Mouse (Mus musculus): ENCODE measurements around the gene Scpep1.

Gene Scpep1

GRCm38 (mm10) chr11:88973776-88974701, 18.8 kb upstream of the Scpep1 start:
- peak; percentile 31 for DNase-seq (ENCODE audit: extremely low read depth, low read depth, low spot score)

- no peak for DNase-seq (ENCODE audit: extremely low read depth, low read depth, low spot score)
Measured at GRCm38 (mm10) chr11:88970202-88970732, 15.0 kb upstream of the Scpep1 start, which contains the start of gene Coil. Gene Coil, plus strand, starts transcription at chr11:88970252.

GRCm38 (mm10) chr11:88966881-88967361, 11.7 kb upstream of the Scpep1 start, which contains the start of gene Elobl:
Gene Elobl, minus strand, starts transcription at chr11:88966931.
- no peak for DNase-seq (ENCODE audit: extremely low read depth, low read depth, low spot score)

GRCm38 (mm10) chr11:88958851-88959250, 3.6 kb upstream of the Scpep1 start:
- no peak for DNase-seq (ENCODE audit: extremely low read depth, low read depth, low spot score)

- DNase-seq (ENCODE audit: extremely low read depth, low read depth, low spot score) = no peak
Measured at GRCm38 (mm10) chr11:88954803-88955202, 462 bp downstream of the Scpep1 start.

- no peak for DNase-seq (ENCODE audit: extremely low read depth, low read depth, low spot score)
Measured at GRCm38 (mm10) chr11:88953582-88953981, 1.7 kb downstream of the Scpep1 start.

- DNase-seq (ENCODE audit: extremely low read depth, low read depth, low spot score) = no peak
Measured at GRCm38 (mm10) chr11:88952117-88952516, 3.1 kb downstream of the Scpep1 start.

- DNase-seq (ENCODE audit: extremely low read depth, low read depth, low spot score) = no peak
Measured at GRCm38 (mm10) chr11:88951576-88951975, 3.7 kb downstream of the Scpep1 start.

GRCm38 (mm10) chr11:88950640-88951250, 4.5 kb downstream of the Scpep1 start:
- DNase-seq (ENCODE audit: extremely low read depth, low read depth, low spot score) = no peak

GRCm38 (mm10) chr11:88949802-88950639, 5.2 kb downstream of the Scpep1 start:
- DNase-seq (ENCODE audit: extremely low read depth, low read depth, low spot score) = no peak

GRCm38 (mm10) chr11:88948896-88949295, 6.4 kb downstream of the Scpep1 start:
- DNase-seq (ENCODE audit: extremely low read depth, low read depth, low spot score) = peak; percentile 81

GRCm38 (mm10) chr11:88945971-88946585, 9.2 kb downstream of the Scpep1 start:
- no peak for DNase-seq (ENCODE audit: extremely low read depth, low read depth, low spot score)

- no peak for DNase-seq (ENCODE audit: extremely low read depth, low read depth, low spot score)
Measured at GRCm38 (mm10) chr11:88941489-88941888, 13.8 kb downstream of the Scpep1 start.

GRCm38 (mm10) chr11:88939634-88940033, 15.6 kb downstream of the Scpep1 start:
- no peak for DNase-seq (ENCODE audit: extremely low read depth, low read depth, low spot score)

- DNase-seq (ENCODE audit: extremely low read depth, low read depth, low spot score) = no peak
Measured at GRCm38 (mm10) chr11:88938770-88939169, 16.5 kb downstream of the Scpep1 start.

- DNase-seq (ENCODE audit: extremely low read depth, low read depth, low spot score) = no peak
Measured at GRCm38 (mm10) chr11:88937886-88938285, 17.4 kb downstream of the Scpep1 start.

- DNase-seq (ENCODE audit: extremely low read depth, low read depth, low spot score) = no peak
Measured at GRCm38 (mm10) chr11:88934089-88935000, 20.9 kb downstream of the Scpep1 start.

- no peak for DNase-seq (ENCODE audit: extremely low read depth, low read depth, low spot score)
Measured at GRCm38 (mm10) chr11:88933030-88933429, 22.2 kb downstream of the Scpep1 start.

Data from fat pad, adult 2 months (tissue).